ENCODE assay signal across 23 mouse cellular contexts in the genomic region with DNA sequence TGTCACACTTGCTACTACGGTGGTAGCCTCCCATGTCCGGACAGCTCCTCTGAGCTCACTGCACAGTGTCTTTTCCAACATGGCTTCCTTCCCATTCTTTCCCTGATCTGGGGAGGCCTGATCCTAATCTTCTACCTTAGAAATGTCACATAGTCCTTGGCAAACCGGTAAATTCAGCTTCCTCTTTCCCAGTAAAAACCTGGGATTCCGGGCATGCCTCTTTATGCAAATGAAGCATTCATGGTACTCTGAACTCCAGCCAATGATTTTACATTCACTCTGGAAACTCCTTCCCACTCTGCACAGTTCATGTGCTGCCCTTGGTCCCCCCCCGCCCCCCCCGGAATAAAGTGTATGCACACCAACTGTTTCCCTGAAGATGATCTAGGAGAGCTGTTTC.
DNase-seq lines count a peak whose midpoint lies in the region; ATAC-seq lines count a peak whose summit lies in the region.
"Had no signal": no experiment of that assay in that cellular context is flagged by ENCODE, and none has a peak within 500 bp of the region (broad histone marks: within the 10 kb centered on the region; RNA-seq: fewer than 3 reads in every experiment).

No protein-coding gene starts in this region.

- 63% methylated on average over 6 of the region's 6 CpGs for WGBS in hindbrain, embryonic 13.5 days
- WGBS in hindbrain, embryonic 14.5 days = 59% methylated on average over 6 of the region's 6 CpGs
- WGBS in midbrain, embryonic 10.5 days = 74% methylated on average over 6 of the region's 6 CpGs
- 55% methylated on average over 6 of the region's 6 CpGs for WGBS in midbrain, embryonic 16.5 days

- no peak for DNase-seq in hindbrain, embryonic 14.5 days (ENCODE audit: low spot score)
- DNase-seq in midbrain, embryonic 10.5 days (ENCODE audit: low spot score) = no peak
- peak; percentile 68 for DNase-seq in ZHBTc4 (ENCODE audit: low read depth, low spot score)
- no peak for DNase-seq in thymus, postnatal 36 days
- DNase-seq: adrenal gland, adult 2 months; adrenal gland, postnatal 14 days; cerebellum, adult 11-12 months; cerebellum, adult 8-10 months; cerebellum, postnatal 10 days; cerebellum, postnatal 36 days; forebrain, postnatal 0 days; gastrocnemius, adult 2 months; gastrocnemius, postnatal 14 days; heart, adult 11 months; kidney, adult 11 months had no signal

- no peak overlapping the region for H3K4me2 ChIP-seq in hindbrain, embryonic 13.5 days
- no peak overlapping the region for H3K4me2 ChIP-seq in hindbrain, embryonic 14.5 days (replicated peaks)
- no peak overlapping the region for H3K4me2 ChIP-seq in midbrain, embryonic 16.5 days (ENCODE audit: low read length)
- H3K4me2 ChIP-seq: heart, embryonic 11.5 days; hindbrain, embryonic 12.5 days had no signal

- H3K27ac ChIP-seq in hindbrain, embryonic 13.5 days = no peak overlapping the region
- H3K27ac ChIP-seq in hindbrain, embryonic 14.5 days = no peak overlapping the region
- H3K27ac ChIP-seq in midbrain, embryonic 10.5 days (replicated peaks) = peak overlapping the region; percentile 19; the same call in 1 of the 2 replicates
- no peak overlapping the region for H3K27ac ChIP-seq in midbrain, embryonic 16.5 days (ENCODE audit: low read length)
- H3K27ac ChIP-seq: forebrain, embryonic 10.5 days; gastrocnemius, adult 2 months; hindbrain, embryonic 12.5 days; hindbrain, postnatal 0 days had no signal

- ATAC-seq in hindbrain, embryonic 13.5 days (ENCODE audit: low FRiP score) = 0 out of 2 replicates have a peak, but pooled peaks have one; percentile 32
- no peak for ATAC-seq in hindbrain, embryonic 14.5 days (ENCODE audit: low FRiP score)
- no peak for ATAC-seq in midbrain, embryonic 16.5 days
- ATAC-seq: CD4-positive, CD25-positive, alpha-beta regulatory T cell, adult 4 months; forebrain, postnatal 0 days; hindbrain, postnatal 0 days; inflammation-experienced regulatory T-cells, adult 6 months had no signal

- peaks cover 12% of the 10 kb centered on the region for H3K4me1 ChIP-seq in hindbrain, embryonic 13.5 days (replicated peaks)
- peaks cover 14% of the 10 kb centered on the region for H3K4me1 ChIP-seq in hindbrain, embryonic 14.5 days (replicated peaks; ENCODE audit: control insufficient read depth, insufficient read depth, low read length)
- peaks cover 20% of the 10 kb centered on the region for H3K4me1 ChIP-seq in midbrain, embryonic 10.5 days
- H3K4me1 ChIP-seq in midbrain, embryonic 16.5 days (ENCODE audit: control insufficient read depth, insufficient read depth, low read length) = peaks cover 11% of the 10 kb centered on the region; the same call in 1 of the 2 replicates

- H3K9ac ChIP-seq in hindbrain, embryonic 13.5 days = no peak overlapping the region
- H3K9ac ChIP-seq in hindbrain, embryonic 14.5 days = no peak overlapping the region
- H3K9ac ChIP-seq in midbrain, embryonic 16.5 days (ENCODE audit: low read depth, low read length) = no peak overlapping the region
- H3K9ac ChIP-seq: forebrain, postnatal 0 days; hindbrain, embryonic 12.5 days had no signal

- no peaks in the 10 kb centered on the region for H3K36me3 ChIP-seq in hindbrain, embryonic 13.5 days
- H3K36me3 ChIP-seq in hindbrain, embryonic 14.5 days (replicated peaks; ENCODE audit: control insufficient read depth, insufficient read depth) = no peaks in the 10 kb centered on the region
- H3K36me3 ChIP-seq in midbrain, embryonic 10.5 days = no peaks in the 10 kb centered on the region
- H3K36me3 ChIP-seq in midbrain, embryonic 16.5 days (ENCODE audit: control insufficient read depth, insufficient read depth, low read length) = no peaks in the 10 kb centered on the region
- H3K36me3 ChIP-seq: forebrain, embryonic 10.5 days; hindbrain, embryonic 12.5 days had no signal

- peaks cover 11% of the 10 kb centered on the region; the same call in 1 of the 2 replicates for H3K27me3 ChIP-seq in hindbrain, embryonic 13.5 days
- peaks cover 11% of the 10 kb centered on the region; the same call in 1 of the 2 replicates for H3K27me3 ChIP-seq in hindbrain, embryonic 14.5 days (ENCODE audit: control insufficient read depth, insufficient read depth, low read length)
- H3K27me3 ChIP-seq in midbrain, embryonic 10.5 days (ENCODE audit: low read depth, poor library complexity, severe bottlenecking) = peaks cover 6% of the 10 kb centered on the region; the same call in 1 of the 2 replicates
- no peaks in the 10 kb centered on the region for H3K27me3 ChIP-seq in midbrain, embryonic 16.5 days (ENCODE audit: control insufficient read depth, insufficient read depth, low read depth, low read length)
- H3K27me3 ChIP-seq: hindbrain, embryonic 12.5 days had no signal

- H3K9me3 ChIP-seq in hindbrain, embryonic 13.5 days = no peaks in the 10 kb centered on the region
- no peaks in the 10 kb centered on the region for H3K9me3 ChIP-seq in hindbrain, embryonic 14.5 days (ENCODE audit: control insufficient read depth, low read length)
- H3K9me3 ChIP-seq in midbrain, embryonic 10.5 days (replicated peaks) = no peaks in the 10 kb centered on the region
- H3K9me3 ChIP-seq in midbrain, embryonic 16.5 days (replicated peaks; ENCODE audit: control insufficient read depth, low read length, poor library complexity, severe bottlenecking) = no peaks in the 10 kb centered on the region
- H3K9me3 ChIP-seq: forebrain, embryonic 10.5 days; hindbrain, embryonic 12.5 days had no signal

- H3K4me3 ChIP-seq in hindbrain, embryonic 13.5 days = no peak overlapping the region
- H3K4me3 ChIP-seq in hindbrain, embryonic 14.5 days (replicated peaks; ENCODE audit: low read length) = no peak overlapping the region
- H3K4me3 ChIP-seq in midbrain, embryonic 10.5 days = no peak overlapping the region
- H3K4me3 ChIP-seq in midbrain, embryonic 16.5 days (ENCODE audit: low read depth, low read length) = no peak overlapping the region
- H3K4me3 ChIP-seq: forebrain, embryonic 10.5 days; gastrocnemius, adult 2 months; hindbrain, embryonic 12.5 days had no signal
